Mouse (Mus musculus) forebrain, embryonic 14.5 days (tissue): Measurements from ENCODE around the gene Gnas. TPM values are rescaled to one million over a fixed set of nuclear protein-coding genes. Genes with fewer than 3 reads are reported as not detected.

ENCODE experiments used
- ATAC-seq: fragments of 200-750 bp; cut with Nextera tagmentation; 2 replicates; pipeline ENCODE4 v1.8.0; 2017; ENCODE audit warnings: mild to moderate bottlenecking, moderate library complexity
- DNase-seq: peaks from one replicate; pipeline ENCODE4 v3.0.0-alpha.2; 2015; ENCODE audit warnings: low spot score
- H3K27ac ChIP-seq: fragments of 300-500 bp; sonication (generic); 2 replicates; pipeline ENCODE4 v1.5.1; 2014; ENCODE audit warnings: low read depth, mild to moderate bottlenecking, control low read depth, low read length, moderate library complexity
- H3K27me3 ChIP-seq: fragments of 300-500 bp; sonication (generic); replicated peaks from 2 replicates; pipeline ENCODE4 v1.6.1; 2014; ENCODE audit warnings: low read length, control low read depth, mixed read lengths; ENCODE audit not compliant: control insufficient read depth, insufficient read depth
- H3K36me3 ChIP-seq: fragments of 300-500 bp; sonication (generic); 2 replicates; pipeline ENCODE4 v1.6.1; 2014; ENCODE audit warnings: low read length, control low read depth; ENCODE audit not compliant: control insufficient read depth, insufficient read depth
- H3K4me1 ChIP-seq: fragments of 300-500 bp; sonication (generic); 2 replicates; pipeline ENCODE4 v1.6.1; 2014; ENCODE audit warnings: antibody characterized with exemption, low read length, control low read depth; ENCODE audit not compliant: control insufficient read depth, insufficient read depth
- H3K4me2 ChIP-seq: fragments of 300-500 bp; sonication (generic); 2 replicates; pipeline ENCODE4 v1.6.1; 2014; ENCODE audit warnings: mild to moderate bottlenecking, control low read depth, low read length
- H3K4me3 ChIP-seq: fragments of 300-500 bp; sonication (generic); 2 replicates; pipeline ENCODE4 v1.5.1; 2014; ENCODE audit warnings: low read depth, low read length, control low read depth
- H3K9ac ChIP-seq: fragments of 300-500 bp; sonication (generic); 2 replicates; pipeline ENCODE4 v1.6.1; 2014; ENCODE audit warnings: mild to moderate bottlenecking, low read length, control low read depth, moderate library complexity
- H3K9me3 ChIP-seq: fragments of 300-500 bp; sonication (generic); replicated peaks from 2 replicates; pipeline ENCODE4 v1.6.1; 2016; ENCODE audit warnings: low read length, control low read depth, mixed read lengths; ENCODE audit not compliant: control insufficient read depth
- WGBS: fragments of 180-500 bp; shearing (Covaris S2); extraction: QIAGEN DNeasy Blood & Tissue Kit; methylation state at CpG from one replicate; pipeline ENCODE4 v1.1.7; 2014; 5-methylcytosine and 5-hydroxymethylcytosine counted together
- polyA plus RNA-seq: library from polyadenylated mRNA; unstranded; fragments of >200 nt; fragmentation: Nextera tagmentation; extraction: Ambion mirVana; gene quantifications from 2 replicates; pipeline ENCODE4 v1.2.1, GENCODE M21; 2014

Gene Gnas
- polyA plus RNA-seq, 1 experiment from 2014 or later, result 966 TPM

DNA sequence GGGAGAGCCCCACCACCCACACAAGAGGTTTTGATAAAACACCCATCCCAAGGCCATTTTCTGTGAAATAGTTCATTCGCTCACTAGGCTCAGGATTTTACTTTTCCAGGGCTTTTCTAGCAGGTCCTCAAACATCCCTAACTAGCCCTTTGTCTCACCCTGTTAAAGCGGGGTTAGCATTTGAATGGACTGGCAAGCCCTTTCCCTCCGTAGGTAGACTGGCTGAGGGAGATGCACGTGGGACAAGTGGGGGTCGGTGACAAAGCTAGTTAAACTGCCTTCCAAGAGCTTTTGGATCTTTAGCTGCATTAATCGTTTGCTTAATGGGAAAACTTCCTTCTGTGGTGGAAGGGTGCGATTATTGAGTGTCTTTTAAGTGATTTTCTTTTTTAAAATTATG, 3.8 kb downstream of the Gnas start:
- peaks cover 3% of the 10 kb centered on the region; the same call in 1 of the 2 replicates for H3K4me1 ChIP-seq

DNA sequence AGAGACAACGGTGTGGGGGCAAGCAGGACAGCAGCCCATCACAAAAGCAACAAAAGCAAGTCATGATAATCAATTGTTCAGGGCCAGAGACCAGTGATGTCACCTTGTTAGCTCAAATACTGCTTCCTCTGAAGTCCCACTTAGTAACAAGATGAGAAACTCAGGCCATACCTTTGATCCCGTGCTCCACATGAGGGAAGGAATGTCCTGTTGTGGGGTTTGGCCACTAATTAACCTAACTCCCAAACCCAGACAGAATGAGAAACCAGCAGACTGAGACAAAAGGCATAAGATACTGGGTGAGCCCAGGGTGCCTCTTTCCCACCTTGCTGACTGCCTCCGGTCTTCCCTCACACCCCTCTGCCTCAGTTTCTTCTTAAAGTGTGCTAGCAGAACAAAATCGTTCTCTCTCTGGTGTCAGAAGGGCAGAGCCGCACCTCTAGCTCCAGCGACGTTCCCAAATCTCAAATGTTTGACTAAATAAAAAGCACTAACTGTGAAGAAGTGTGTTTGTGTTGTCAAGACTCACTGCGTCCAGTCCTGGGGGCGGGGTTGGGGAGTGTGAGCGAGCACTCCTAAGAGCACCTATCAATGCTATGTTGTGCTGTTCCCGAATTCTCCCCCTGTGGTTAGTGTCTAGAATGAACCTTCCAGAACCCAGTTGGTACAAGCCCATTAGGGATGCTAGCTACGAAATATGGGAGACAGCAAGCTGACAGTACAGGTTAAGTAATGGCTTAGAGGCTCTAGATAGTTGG, 4.7 kb downstream of the Gnas start:
- H3K36me3 ChIP-seq, result peaks cover 35% of the 10 kb centered on the region
- H3K4me1 ChIP-seq, result peaks cover 8% of the 10 kb centered on the region; the same call in 1 of the 2 replicates
- WGBS, result 41% methylated on average over 12 of the region's 12 CpGs
- no peak overlapping the region for H3K27ac ChIP-seq
- no peak overlapping the region for H3K4me3 ChIP-seq
- H3K9ac ChIP-seq, result no peak overlapping the region
- H3K4me2 ChIP-seq, result no peak overlapping the region
- H3K9me3 ChIP-seq, result peaks cover 20% of the 10 kb centered on the region; the same call in 1 of the 2 replicates
- peaks cover 29% of the 10 kb centered on the region for H3K27me3 ChIP-seq
- ATAC-seq (no peak), DNase-seq (no peak)

More for the DNA sequence above, 3.8 kb downstream of the Gnas start:
- H3K9ac ChIP-seq, result no peak overlapping the region
- no peak for DNase-seq
- WGBS, result 32% methylated on average over 7 of the region's 7 CpGs
- no peak overlapping the region for H3K4me3 ChIP-seq
- H3K27ac ChIP-seq, result no peak overlapping the region
- H3K4me2 ChIP-seq, result no peak overlapping the region
- H3K27me3 ChIP-seq, result peaks cover 34% of the 10 kb centered on the region
- ATAC-seq, result no peak
- H3K36me3 ChIP-seq, result peaks cover 43% of the 10 kb centered on the region
- H3K9me3 ChIP-seq, result peaks cover 20% of the 10 kb centered on the region; the same call in 1 of the 2 replicates

DNA sequence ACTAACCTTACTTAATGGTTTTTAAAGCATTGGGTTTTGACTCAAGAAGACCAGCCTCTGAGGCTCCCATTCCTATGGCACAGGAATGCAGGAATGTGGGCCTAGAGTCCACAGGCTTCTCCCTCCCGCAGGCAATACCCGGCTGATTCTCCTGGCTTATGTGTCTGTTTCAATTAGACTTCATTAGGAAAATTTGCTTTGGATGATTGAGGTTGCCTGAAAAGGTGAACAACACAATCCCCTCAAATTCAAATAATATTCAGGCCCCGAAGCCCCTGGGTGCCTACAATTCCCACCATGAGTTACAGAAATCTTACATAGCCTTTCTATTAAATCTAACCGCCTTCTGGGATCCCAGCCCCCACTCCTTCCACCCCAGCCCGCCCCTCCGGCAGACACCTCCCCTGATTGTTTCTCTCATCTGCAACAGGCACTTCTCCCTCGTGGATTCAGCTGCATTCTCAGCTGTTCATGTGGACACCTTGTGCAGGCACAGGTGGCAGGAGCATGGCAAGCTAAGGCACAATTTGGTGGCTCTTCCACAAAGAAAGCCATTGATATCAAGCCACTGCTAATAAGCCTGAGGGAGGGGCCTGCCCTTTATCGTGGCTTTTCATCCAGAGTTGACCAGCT, 7.0 kb downstream of the Gnas start:
- peak overlapping the region; percentile 51 for H3K4me2 ChIP-seq
- WGBS, result 26% methylated on average over 8 of the region's 8 CpGs
- H3K4me3 ChIP-seq, result peak overlapping the region; percentile 23
- peak overlapping the region; percentile 51 for H3K9ac ChIP-seq
- H3K27me3 ChIP-seq, result peaks cover 9% of the 10 kb centered on the region
- peaks cover 14% of the 10 kb centered on the region for H3K9me3 ChIP-seq
- H3K4me1 ChIP-seq, result peaks cover 9% of the 10 kb centered on the region
- no peak overlapping the region for H3K27ac ChIP-seq
- no peak for ATAC-seq
- DNase-seq, result no peak
- H3K36me3 ChIP-seq, result peaks cover 12% of the 10 kb centered on the region

DNA sequence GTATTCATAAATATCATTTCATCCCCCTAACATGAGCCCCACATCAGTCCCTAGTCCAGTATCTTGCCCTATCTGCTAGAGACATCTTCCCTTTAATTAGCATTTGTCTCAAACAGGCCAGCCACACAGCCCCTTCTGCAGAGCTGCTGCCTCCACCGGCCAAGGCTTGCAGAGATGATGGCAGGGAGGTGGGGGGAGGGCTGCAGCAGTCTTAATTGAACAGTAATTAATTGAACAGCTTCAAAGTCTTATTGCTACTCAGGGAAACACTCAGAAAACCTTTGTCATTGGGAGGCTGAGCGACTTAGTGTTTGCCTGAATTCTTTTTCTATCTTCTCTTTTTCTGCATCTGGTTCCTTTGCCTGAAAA, 7.5 kb downstream of the Gnas start:
- DNase-seq, result no peak
- peak overlapping the region; percentile 23 for H3K4me3 ChIP-seq
- H3K9me3 ChIP-seq, result peaks cover 14% of the 10 kb centered on the region
- H3K4me2 ChIP-seq, result peak overlapping the region; percentile 51
- H3K36me3 ChIP-seq, result peaks cover 7% of the 10 kb centered on the region; the same call in 1 of the 2 replicates
- 8% methylated on average over 2 of the region's 2 CpGs for WGBS
- H3K4me1 ChIP-seq, result peaks cover 10% of the 10 kb centered on the region
- H3K9ac ChIP-seq, result peak overlapping the region; percentile 51
- peaks cover 4% of the 10 kb centered on the region for H3K27me3 ChIP-seq
- ATAC-seq, result no peak
- peak overlapping the region; percentile 11; the same call in 1 of the 2 replicates for H3K27ac ChIP-seq

DNA sequence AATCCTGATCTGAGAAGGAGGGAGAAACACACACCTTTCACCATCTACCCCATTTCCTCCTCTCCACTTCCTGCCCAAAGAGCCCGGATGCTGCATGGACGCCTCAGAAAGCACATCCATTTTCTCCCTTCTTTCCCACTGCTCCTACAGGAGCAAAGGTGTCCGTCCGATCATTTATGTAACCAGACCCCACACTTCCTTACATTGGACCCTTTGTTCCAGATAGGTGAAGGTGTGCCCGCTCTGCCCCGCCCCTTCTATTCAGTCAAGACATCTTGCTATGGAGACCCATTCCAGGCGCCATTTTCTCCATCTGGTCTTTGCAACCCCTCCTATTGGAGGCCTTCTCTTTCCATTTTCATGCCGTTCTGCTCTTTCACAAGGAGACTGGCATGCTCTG, 10.3 kb downstream of the Gnas start:
- Histone ChIP-seq H3K36me3 (no peaks in the 10 kb centered on the region), H3K27me3 (peaks cover 25% of the 10 kb centered on the region), H3K4me3 (peak overlapping the region; percentile 50), H3K4me2 (peak overlapping the region; percentile 49), H3K9me3 (peaks cover 38% of the 10 kb centered on the region), H3K4me1 (peaks cover 10% of the 10 kb centered on the region; the same call in 1 of the 2 replicates), H3K27ac (peak overlapping the region; percentile 61), H3K9ac (peak overlapping the region; percentile 75)
- DNase-seq (peak; percentile 71), ATAC-seq (peak; percentile 19; the same call in 1 of the 2 replicates)
- 53% methylated on average over 8 of the region's 8 CpGs for WGBS

DNA sequence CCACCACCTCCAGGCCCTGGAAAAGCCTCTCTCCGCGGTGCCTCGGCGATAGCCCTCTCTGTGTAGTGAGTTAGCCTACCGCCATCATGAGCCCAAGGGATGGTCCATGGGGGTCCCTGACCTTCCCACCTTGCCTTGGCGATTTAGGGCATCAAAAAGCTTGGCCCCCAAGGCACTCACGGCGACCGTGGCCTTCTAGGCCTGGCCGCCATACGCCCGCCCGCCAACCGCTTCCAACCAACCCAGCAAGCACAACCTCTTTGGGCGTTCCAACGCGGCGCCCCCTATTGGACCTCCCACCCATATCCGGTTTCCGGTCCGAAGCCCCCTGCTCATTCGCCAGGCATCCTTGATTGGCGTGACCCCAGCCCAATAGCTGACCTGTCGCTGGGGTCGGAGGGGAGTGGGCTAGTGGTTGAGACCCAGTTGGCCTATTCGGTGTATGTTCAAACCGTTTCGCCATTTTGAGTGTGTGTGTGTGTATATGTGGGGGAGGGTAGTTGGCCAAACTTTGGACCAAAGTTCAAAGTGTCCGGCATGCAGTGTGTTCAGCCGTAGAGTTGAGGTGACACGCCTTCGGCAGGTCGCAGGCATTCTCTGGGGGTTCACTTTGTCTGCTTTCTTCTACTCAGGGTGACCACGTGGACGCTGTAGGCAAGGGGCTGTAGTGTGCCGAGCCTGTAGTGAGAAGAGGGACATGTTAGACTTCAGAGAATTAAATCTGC, 11.2 kb downstream of the Gnas start:
- Histone ChIP-seq H3K4me1 (peaks cover 10% of the 10 kb centered on the region; the same call in 1 of the 2 replicates), H3K4me2 (peak overlapping the region; percentile 63), H3K27ac (peak overlapping the region; percentile 61), H3K4me3 (peak overlapping the region; percentile 50), H3K36me3 (no peaks in the 10 kb centered on the region), H3K9me3 (peaks cover 45% of the 10 kb centered on the region), H3K9ac (peak overlapping the region; percentile 75), H3K27me3 (peaks cover 34% of the 10 kb centered on the region)
- peak; percentile 96 for DNase-seq
- peak; percentile 93 for ATAC-seq
- 48% methylated on average over 36 of the region's 36 CpGs for WGBS

DNA sequence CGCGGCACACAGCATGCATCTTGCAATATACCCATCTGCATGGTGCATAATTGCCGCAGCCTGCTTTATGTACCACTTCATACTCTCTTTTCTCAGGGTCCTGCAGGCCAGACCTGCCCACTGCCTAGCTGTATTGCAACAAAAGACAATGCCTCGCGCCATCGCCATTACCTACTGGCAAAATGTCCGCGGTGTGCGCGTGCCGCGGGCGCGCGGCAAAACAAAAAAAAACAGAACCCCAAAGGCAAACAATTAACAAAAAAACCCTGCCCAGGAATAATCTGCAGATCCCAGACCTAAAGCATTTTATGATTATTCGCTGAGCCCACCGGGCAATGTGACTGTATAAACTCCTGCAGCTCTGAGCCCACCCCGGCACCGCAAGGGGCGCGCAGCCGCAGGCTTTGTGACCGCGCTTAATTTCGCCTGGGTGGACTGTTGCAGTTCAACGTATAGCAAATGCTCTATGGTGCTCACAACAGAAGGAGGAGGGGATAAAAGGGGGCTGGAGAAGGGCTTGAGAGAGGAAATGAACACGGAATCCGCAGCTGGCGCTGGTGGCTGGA, 11.9 kb downstream of the Gnas start:
- H3K36me3 ChIP-seq, result no peaks in the 10 kb centered on the region
- H3K27me3 ChIP-seq, result peaks cover 37% of the 10 kb centered on the region
- peak; percentile 7; the same call in 1 of the 2 replicates for ATAC-seq
- H3K9ac ChIP-seq, result 0 out of 2 replicates have a peak overlapping the region, but pooled peaks have one; percentile 25
- no peak for DNase-seq
- H3K4me2 ChIP-seq, result peak overlapping the region; percentile 63
- 52% methylated on average over 29 of the region's 29 CpGs for WGBS
- H3K4me1 ChIP-seq, result peaks cover 10% of the 10 kb centered on the region; the same call in 1 of the 2 replicates
- peak overlapping the region; percentile 50 for H3K4me3 ChIP-seq
- H3K27ac ChIP-seq, result no peak overlapping the region
- H3K9me3 ChIP-seq, result peaks cover 45% of the 10 kb centered on the region

DNA sequence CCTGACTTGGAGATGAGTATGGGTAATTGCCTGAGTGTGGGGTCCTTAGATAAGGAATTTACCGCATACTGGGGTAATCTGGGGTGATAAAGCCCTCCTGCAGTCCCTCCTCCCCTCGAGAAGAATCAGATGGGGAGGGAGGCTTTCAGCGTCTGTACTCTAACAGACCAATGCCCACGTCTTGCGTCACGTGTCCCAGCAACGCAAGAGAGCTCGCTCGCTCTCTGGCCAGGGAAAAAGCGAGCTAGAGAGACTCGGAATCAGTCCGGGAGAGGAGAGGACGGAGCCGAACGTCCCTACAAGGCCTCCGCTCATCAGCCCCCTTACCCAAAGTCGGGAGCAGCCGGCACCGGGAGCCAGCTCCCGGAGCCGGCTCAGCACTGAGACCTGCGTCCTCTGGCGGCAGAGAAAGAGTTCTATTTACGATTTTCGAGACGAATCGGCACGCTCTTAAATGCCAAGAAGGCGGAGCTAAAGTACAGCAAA, 13.0 kb downstream of the Gnas start:
- DNase-seq (peak; percentile 60), ATAC-seq (no peak)
- Histone ChIP-seq H3K4me1 (peaks cover 7% of the 10 kb centered on the region; the same call in 1 of the 2 replicates), H3K4me3 (no peak overlapping the region), H3K27me3 (peaks cover 37% of the 10 kb centered on the region), H3K4me2 (peak overlapping the region; percentile 37), H3K9me3 (peaks cover 45% of the 10 kb centered on the region), H3K9ac (no peak overlapping the region), H3K27ac (no peak overlapping the region), H3K36me3 (no peaks in the 10 kb centered on the region)
- WGBS, result 56% methylated on average over 29 of the region's 29 CpGs
